Mouse (Mus musculus) lung, postnatal 14 days (tissue): ENCODE results near the gene Lrrc51.
"Not testable (repeated sequence)": the region's sequence is repeated elsewhere in the genome, so short reads cannot be mapped to it uniquely, and the experiment has no call there.

Source experiments
- DNase-seq: peaks from one replicate; pipeline ENCODE4 v3.0.0; 2021

The Lrrc51 gene

DNA sequence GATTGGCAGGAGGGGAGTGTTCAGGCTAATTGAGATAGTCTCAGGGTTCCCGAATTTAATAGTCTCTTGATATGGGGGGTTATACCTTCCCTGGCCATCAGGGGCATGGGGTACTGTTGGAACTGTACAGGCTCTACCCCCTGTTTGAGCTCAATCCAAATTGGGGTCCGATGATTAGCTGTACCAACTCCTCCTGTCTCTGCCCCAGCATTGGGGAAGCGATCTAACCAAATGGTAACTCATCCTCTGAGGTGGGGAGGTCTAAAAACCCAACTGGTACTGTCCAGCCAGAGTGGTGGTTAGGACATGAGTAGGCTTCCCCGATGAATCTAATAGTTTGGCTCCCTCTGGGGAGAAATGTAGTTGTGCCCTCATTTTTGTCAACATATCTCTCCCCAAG lies 3.3 kb upstream of the Lrrc51 start:
- no peak for DNase-seq

DNA sequence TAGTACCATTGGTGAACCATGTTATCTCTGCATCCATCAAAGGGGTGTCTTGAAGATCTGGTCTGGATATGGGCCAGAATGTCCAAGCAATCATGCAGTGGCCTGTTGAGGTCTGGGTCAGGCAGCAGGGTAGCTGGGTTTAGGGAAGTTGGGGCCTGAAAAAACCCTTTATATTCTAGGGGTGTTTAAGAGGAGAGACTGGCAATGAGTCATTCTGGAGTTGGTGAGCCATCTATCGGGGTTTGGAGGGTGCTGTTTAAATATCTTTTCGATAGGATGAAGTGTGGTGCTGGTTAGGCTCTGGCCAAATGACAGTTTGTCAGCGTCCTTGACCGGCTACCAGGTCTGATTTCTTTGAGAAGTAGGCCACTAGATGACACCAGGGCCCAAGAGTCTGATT lies 2.3 kb upstream of the Lrrc51 start:
- no peak for DNase-seq

GRCm38 (mm10) chr7:101933300-101933699 lies 395 bp downstream of the Lrrc51 start:
- DNase-seq: peak; percentile 16

- no peak for DNase-seq
These were observed 1.1 kb downstream of the Lrrc51 start for GRCm38 (mm10) chr7:101932551-101932950.

DNA sequence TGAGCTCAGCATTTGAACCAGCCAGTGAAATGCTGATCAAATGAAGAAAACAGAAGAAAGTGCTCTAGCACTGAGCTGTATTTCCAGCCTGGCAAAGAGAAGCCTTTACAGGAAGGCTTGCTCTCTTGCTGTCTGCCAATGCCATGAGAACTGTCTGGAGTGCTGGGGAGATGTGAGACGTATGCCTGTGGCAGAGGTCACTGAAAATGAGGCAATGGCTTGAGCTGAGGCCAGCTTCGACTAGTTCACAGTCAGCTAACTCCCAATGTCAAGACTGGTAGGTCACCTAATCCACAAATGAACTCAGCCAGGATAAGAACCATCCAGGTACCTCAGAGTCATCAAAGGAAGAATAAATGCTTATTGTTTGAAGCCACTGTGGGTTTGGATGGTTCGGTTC lies 5.6 kb downstream of the Lrrc51 start:
- no peak for DNase-seq

- not testable (repeated sequence) for DNase-seq
These were observed 7.8 kb downstream of the Lrrc51 start for GRCm38 (mm10) chr7:101925892-101926291.

GRCm38 (mm10) chr7:101918071-101918470 lies 15.6 kb downstream of the Lrrc51 start:
- DNase-seq: peak; percentile 74

DNA sequence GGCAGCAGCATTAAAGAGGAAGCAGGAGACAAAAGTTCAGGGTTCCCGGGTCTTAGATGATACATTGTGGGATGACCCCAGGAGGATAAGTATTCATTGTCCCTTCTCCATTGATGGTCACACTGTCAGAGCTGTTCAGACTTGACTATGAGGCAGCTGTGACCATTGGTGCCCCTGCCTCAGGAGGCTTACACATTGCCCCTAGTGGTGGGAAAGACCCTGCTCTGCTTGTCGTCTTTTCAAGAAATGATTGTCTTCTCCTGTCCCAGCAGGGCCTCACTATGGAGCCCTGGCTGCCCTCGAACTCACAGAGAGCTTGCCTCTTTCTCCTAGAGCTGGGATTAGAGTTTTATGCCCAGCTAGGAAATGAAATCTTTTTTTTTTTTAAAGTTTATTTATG lies 21.7 kb downstream of the Lrrc51 start:
- no peak for DNase-seq

DNA sequence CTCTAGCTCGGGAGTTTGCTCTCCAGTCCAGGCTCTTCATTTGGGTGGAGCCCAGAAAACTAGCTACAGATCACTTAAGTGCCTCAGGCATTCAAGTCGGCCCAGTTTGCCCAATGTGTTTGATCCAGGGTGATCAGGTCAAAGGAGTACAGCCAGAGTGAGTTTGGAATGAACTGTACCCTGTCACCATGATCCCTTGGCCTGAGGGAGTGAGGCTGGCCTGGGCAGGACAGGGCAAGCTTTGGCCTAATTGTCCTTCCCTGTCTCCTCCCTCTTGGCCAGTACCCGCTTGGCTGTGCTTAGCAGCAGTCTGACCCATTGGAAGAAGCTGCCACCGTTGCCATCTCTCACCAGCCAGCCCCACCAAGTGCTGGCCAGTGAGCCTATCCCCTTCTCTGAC lies 23.6 kb downstream of the Lrrc51 start:
- DNase-seq: no peak

DNA sequence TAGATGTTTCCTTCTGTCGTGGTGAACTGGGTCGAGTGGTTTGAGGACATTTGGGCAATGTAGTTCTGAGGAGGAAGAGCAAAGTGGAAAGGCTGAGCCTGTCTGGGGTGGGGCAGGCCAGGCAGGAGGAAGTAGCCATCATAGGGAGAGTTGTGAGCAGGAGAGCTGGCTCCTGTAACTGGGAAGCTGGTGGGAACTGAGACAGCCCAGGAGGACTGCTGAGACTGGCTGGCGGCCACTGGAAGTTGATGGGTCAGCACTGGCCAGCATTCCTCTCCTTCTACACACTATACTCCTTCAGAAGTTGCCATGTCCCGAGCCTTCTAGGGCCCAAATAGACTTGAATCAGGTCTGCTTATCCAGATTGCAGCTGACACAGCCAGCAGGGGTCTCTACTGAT lies 25.3 kb downstream of the Lrrc51 start:
- peak; percentile 27 for DNase-seq

DNA sequence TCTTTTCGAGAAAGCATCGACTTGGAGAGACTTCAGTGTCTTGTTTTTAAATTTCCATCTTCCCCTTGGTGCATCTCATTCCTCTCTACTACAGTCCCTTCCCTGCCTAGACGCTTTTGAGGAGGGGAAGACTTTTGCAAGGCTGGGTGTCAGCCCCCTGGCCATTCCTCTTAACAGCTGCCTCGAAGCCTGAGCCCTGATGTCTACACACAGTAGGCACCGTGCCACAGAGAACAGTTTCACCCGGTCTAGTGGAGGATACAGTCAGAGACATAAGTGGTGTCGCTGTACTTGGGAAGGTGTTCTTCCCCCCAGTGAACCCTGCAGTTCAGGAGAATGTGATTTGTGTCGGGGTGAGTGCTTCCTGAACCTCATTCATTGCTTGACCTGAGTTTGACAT lies 27.0 kb downstream of the Lrrc51 start:
- DNase-seq: peak; percentile 6

DNA sequence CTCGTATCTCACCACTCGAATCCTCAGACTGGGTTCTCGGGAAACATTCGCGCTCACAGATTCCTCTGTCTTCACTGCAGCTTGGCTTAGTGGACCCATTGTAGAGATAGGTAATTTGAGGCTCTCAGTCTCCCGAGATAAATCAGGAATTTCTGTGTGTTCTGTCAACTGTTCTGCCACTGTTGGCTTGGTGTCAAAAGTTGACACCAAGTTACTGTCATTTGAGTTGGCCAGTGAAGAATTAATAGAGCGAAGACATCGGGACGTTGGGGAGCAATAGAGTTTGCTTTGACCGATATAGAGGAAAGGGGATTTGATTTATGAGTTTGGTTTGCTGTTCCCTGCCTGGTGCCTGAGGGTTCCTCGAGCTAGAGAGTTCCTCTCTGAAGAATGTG lies 27.4 kb downstream of the Lrrc51 start, which contains the start of gene Tomt:
Tomt (minus strand) TSS at position 73 of the 395 bp plus-strand sequence.
- DNase-seq: no peak

DNA sequence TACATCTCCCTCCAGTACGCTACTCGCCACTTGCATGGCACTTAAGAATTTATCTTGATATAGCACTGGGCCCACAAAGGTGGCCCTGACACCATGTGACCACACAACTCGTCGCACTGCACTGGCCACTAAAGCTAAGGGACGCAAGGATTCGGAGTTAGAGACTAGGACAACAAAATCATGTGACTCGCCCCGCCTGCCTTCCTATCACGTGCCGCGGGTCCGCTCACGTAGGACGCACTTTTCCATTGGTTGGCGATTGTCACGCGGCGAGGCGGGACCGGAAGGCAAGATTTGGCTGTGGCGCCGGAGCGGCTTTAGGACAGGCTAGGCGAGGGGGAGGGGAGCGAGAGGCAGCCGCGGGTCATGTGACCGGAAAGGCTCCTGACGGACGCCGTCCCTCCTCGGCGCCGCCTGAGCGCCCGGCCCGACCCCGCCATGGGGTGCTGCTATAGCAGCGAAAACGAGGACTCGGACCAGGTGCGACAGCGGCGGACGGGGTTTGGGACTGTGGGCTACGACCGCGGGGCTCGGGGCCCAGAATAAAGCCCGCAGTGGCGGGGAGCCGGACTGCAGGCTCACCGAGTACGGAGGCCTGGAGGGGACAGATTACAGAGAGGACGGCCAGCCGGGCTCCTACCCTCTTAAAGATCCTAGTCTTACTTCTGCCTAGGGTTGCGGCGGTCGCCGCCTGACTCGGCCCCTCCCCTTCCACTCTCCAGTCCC lies 28.0 kb downstream of the Lrrc51 start, which contains the start of gene Lamtor1:
Lamtor1 (plus strand) TSS at position 344 of the 726 bp plus-strand sequence.
- peak; percentile 99 for DNase-seq

GRCm38 (mm10) chr7:101902846-101903245 lies 30.8 kb downstream of the Lrrc51 start:
- no peak for DNase-seq

- no peak for DNase-seq
These were observed 31.7 kb downstream of the Lrrc51 start for GRCm38 (mm10) chr7:101901969-101902368.

DNA sequence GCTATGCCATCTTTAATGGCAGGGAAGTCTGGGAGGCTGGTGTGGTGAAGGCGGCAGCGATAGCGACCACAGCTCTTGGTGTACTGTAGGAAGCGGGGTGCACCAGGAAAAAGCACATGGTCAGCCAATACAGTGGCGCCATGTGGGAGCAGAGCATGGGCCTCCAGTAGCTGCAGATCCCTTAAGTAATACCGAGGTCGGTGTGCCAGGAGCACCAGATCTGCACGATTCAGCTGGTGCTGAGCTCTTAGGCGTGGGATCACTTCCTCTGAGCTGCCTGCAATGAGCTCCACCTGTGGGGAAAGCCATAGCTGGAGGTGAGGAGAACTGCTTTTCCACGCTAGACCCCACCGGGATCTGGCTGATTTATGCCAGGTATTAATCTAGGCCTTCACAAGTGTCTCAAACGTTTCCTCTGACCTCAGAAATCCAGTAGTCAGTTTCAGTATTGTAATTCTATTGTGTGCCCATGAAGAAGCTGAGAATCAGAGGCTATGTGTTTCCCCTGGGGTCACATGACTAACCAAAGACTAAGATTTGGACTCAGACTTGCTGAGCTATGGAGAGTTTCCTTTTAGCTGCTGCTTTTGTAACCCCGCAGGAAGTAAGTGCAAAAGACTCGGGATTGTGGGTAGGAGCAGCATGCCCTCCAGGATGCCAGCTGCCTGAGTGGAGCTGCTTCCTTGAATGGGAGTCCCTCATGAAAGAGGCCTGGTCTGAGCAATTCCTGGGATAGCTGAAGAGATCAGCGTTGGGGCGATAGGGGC lies 33.2 kb downstream of the Lrrc51 start:
- DNase-seq: no peak

- DNase-seq: peak; percentile 96
These were observed 37.3 kb downstream of the Lrrc51 start for GRCm38 (mm10) chr7:101896104-101897066.

GRCm38 (mm10) chr7:101895695-101896094 lies 38.0 kb downstream of the Lrrc51 start:
- no peak for DNase-seq

DNA sequence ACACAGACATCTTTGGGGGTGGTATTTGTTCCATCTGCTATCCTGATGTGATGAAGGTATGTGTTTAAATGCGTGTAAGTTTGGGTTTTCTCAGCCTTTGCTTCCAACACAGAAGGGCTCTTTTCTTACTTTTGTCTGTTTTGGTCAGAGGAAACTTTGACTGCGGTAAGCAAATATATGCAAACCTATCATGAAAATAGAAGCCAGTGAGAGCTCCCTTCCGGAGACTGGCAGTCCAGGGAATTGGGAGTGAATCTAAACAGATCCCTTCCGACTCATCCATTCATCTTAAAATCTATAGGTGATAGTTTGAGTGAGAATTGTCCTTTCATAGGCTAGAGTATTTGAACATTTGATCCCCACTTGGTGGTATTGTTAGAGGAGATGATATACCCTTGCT lies 45.2 kb downstream of the Lrrc51 start:
- DNase-seq: no peak

DNA sequence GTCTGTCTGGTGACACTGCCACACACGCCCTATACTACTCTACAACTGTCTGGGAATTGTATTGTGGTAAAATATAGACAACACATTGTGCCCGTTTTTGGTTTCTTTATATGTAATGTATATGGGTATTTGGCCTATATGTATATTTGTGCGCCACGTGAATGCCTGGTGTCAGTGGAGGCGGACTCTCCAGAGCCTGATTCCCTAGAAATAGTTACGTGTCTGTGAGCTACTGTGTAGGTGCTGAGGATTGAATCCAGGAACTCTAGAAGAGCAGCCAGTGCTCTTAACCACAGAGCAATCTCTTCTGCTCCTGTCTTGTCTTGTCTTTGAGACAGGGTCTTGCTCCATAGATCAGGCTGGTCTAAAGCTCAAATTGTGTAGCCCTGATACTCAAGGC lies 47.4 kb downstream of the Lrrc51 start:
- no peak for DNase-seq

GRCm38 (mm10) chr7:101884160-101884559 lies 49.5 kb downstream of the Lrrc51 start:
- DNase-seq: no peak

GRCm38 (mm10) chr7:101882413-101883154 lies 51.1 kb downstream of the Lrrc51 start:
- DNase-seq: no peak
